Mouse (Mus musculus) lung, embryonic 15.5 days (tissue): ENCODE results near the gene Ubac2. TPM values are rescaled to one million over a fixed set of nuclear protein-coding genes. Genes with fewer than 3 reads are reported as not detected.

ENCODE experiments used
- ATAC-seq: fragments of 200-750 bp; cut with Nextera tagmentation; 2 replicates; pipeline ENCODE4 v1.8.0; 2017; ENCODE audit warnings: moderate number of reproducible peaks, borderline replicate concordance; ENCODE audit not compliant: low FRiP score, low TSS enrichment; ENCODE audit errors: extremely low read depth
- H3K27ac ChIP-seq: fragments of 300-500 bp; sonication (generic); 2 replicates; pipeline ENCODE4 v1.5.1; 2015; ENCODE audit warnings: moderate library complexity, mild to moderate bottlenecking, inconsistent platforms
- H3K27me3 ChIP-seq: fragments of 300-500 bp; sonication (generic); 2 replicates; pipeline ENCODE4 v1.6.1; 2015; ENCODE audit warnings: inconsistent platforms
- H3K36me3 ChIP-seq: fragments of 300-500 bp; sonication (generic); 2 replicates; pipeline ENCODE4 v1.6.1; 2015; ENCODE audit warnings: inconsistent platforms
- H3K4me1 ChIP-seq: fragments of 300-500 bp; sonication (generic); 2 replicates; pipeline ENCODE4 v1.6.1; 2015; ENCODE audit warnings: inconsistent platforms
- H3K4me2 ChIP-seq: fragments of 300-500 bp; sonication (generic); 2 replicates; pipeline ENCODE4 v1.6.1; 2015; ENCODE audit warnings: inconsistent platforms, mild to moderate bottlenecking, moderate library complexity
- H3K4me3 ChIP-seq: fragments of 300-500 bp; sonication (generic); 2 replicates; pipeline ENCODE4 v1.5.1; 2015; ENCODE audit warnings: mild to moderate bottlenecking, inconsistent platforms
- H3K9ac ChIP-seq: fragments of 300-500 bp; sonication (generic); 2 replicates; pipeline ENCODE4 v1.6.1; 2015; ENCODE audit warnings: inconsistent platforms
- H3K9me3 ChIP-seq: fragments of 300-500 bp; sonication (generic); 2 replicates; pipeline ENCODE4 v1.6.1; 2016; ENCODE audit warnings: inconsistent platforms
- WGBS: fragments of 180-500 bp; shearing (Covaris S2); methylation state at CpG from one replicate; pipeline ENCODE4 v1.1.7; 2015; 5-methylcytosine and 5-hydroxymethylcytosine counted together
- polyA plus RNA-seq: library from polyadenylated mRNA; unstranded; fragments of >200 nt; fragmentation: Nextera tagmentation; extraction: Ambion mirVana; gene quantifications from 2 replicates; pipeline ENCODE4 v1.2.1, GENCODE M21; 2015

Ubac2 gene
- polyA plus RNA-seq, 1 experiment from 2014 or later, result 60.4 TPM

DNA sequence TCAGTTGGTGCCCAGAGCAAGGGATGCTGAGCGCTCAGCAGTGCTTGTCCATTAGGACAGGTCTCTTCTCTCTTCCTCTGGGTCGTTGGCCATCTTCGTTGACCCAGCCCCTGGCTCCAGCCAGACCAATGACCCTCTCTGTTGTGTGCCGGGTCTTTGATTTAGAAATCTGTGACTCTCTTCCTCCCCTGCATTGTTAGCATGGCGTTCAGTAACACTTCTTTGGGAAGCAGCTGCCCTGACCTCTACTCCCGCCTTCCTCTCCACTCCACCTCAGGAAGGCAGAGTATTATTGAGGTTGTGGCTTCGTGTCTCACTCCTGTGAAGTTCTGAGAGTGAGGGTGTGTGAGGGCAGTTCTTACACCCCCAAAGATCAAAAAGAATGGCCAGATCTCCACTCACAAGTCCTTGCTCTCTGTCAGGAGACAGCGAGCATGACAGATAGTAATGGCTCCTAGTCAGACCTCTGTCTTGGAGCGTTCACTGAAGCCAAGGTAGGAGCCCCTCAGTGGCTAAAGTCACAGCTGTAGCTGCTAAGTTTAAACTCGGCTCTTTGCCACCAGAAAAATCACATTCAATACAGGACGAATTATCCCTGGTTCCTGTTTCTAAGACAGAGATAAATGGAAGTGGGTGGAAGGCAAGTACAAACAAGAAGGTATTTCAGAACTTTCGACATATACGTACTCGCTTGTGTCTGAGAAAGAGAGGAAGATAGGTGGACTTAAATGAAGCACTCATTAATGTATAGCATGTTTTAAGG is 83.9 kb downstream of the Ubac2 start:
- no peaks in the 10 kb centered on the region for H3K27me3 ChIP-seq
- H3K4me1 ChIP-seq, result peaks cover 26% of the 10 kb centered on the region
- 0 out of 2 replicates have a peak overlapping the region, but pooled peaks have one; percentile 11 for H3K4me2 ChIP-seq
- no peak overlapping the region for H3K4me3 ChIP-seq
- no peaks in the 10 kb centered on the region for H3K9me3 ChIP-seq
- no peaks in the 10 kb centered on the region for H3K36me3 ChIP-seq
- no peak overlapping the region for H3K9ac ChIP-seq
- 0 out of 2 replicates have a peak, but pooled peaks have one; percentile 19 for ATAC-seq
- peak overlapping the region; percentile 49 for H3K27ac ChIP-seq
- WGBS, result 52% methylated on average over 14 of the region's 14 CpGs

DNA sequence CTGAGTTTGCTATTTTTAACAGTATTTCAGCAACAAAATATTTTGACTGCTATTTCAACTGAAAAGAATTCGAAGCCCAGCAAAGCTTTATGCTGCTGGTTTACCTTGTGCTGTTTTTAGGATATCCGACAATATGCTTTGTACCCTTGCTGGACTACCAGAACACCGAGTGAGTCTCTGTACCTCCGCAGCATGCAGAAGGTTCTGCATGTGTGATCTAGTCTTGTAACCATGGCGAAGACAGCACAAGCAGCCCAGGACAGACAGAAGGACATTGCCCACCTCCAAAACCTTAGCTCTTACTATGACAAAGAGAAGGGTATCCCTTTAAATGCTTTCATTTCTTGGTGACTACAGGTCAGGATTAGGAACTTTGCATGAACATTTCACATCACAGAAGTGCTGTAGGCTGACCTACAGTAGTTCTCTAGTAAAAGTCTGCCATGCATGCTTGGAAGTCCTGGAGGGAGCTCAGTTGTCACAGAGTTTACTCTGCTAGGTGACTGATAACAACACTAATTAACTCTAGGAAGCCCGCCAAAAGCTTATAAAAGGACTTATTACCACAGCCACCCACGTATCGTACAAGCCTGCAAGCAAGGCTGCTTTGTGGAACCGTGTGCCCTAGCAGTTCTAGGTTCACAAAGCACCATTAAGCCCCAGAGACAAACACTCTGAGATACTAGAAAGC is 85.0 kb downstream of the Ubac2 start:
- Histone ChIP-seq H3K4me1 (peaks cover 26% of the 10 kb centered on the region), H3K27ac (0 out of 2 replicates have a peak overlapping the region, but pooled peaks have one; percentile 49), H3K9me3 (no peaks in the 10 kb centered on the region), H3K9ac (no peak overlapping the region), H3K4me2 (peak overlapping the region; percentile 42), H3K4me3 (0 out of 2 replicates have a peak overlapping the region, but pooled peaks have one; percentile 6), H3K27me3 (no peaks in the 10 kb centered on the region), H3K36me3 (no peaks in the 10 kb centered on the region)
- WGBS, result 49% methylated on average over 9 of the region's 9 CpGs
- 0 out of 2 replicates have a peak, but pooled peaks have one; percentile 37 for ATAC-seq

DNA sequence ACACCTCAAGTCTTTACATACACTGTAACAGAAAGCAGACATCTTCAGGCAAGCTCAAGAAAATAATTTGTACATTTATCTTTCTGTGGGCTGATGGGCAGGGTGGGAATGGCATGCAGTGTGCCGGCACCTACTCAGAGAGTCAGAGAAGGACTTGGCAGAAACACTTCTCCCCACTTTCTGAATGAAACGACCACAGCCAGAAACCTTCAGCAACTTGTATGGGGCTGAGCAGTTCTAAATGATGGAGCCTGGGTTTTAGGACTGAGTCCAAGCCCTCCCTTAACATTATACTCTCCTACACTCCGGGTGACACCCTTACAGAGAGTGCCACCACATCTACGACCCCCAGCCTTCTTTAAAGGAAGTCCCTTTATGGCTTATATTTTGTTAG is 85.5 kb downstream of the Ubac2 start:
- Histone ChIP-seq H3K4me1 (peaks cover 26% of the 10 kb centered on the region), H3K9ac (no peak overlapping the region)
- 24% methylated on average over 4 of the region's 4 CpGs for WGBS

DNA sequence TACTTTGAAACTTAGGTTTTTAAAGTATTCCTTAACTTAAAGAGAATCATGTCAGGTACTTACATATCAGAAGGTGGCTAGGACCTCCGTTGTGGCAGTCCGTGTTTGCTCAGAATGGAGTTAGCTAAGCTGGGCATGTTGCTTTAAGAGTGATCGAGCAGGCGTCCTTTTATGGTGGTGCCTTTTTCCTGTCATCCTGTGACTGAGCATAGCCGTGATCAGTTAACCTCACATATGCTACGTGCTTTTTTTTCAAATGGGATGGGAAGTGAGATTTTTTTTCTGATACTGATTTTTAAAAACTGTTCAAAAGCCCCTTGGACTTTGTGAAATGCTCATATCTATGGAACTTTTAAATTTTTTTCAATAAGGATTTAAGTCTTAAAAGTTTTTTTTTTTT is 86.6 kb downstream of the Ubac2 start, which contains the start of gene Gpr183:
TSS of gene Gpr183 (minus strand) at position 206 of the 400 bp plus-strand sequence.
- Histone ChIP-seq H3K27me3 (no peaks in the 10 kb centered on the region), H3K4me2 (peak within 1 kb of the TSS; percentile 42), H3K4me3 (0 out of 2 replicates have a peak within 1 kb of the TSS, but pooled peaks have one; percentile 6), H3K4me1 (peaks cover 26% of the 10 kb centered on the region), H3K9me3 (no peaks in the 10 kb centered on the region), H3K36me3 (no peaks in the 10 kb centered on the region), H3K27ac (peak within 1 kb of the TSS; percentile 24; the same call in 1 of the 2 replicates), H3K9ac (no peak within 1 kb of the TSS)
- no peak for ATAC-seq
- 26% methylated on average over 6 of the region's 6 CpGs for WGBS

More for the DNA sequence above, 85.5 kb downstream of the Ubac2 start:
- H3K27ac ChIP-seq, result peak overlapping the region; percentile 24; the same call in 1 of the 2 replicates
- no peaks in the 10 kb centered on the region for H3K36me3 ChIP-seq
- no peaks in the 10 kb centered on the region for H3K27me3 ChIP-seq
- 0 out of 2 replicates have a peak overlapping the region, but pooled peaks have one; percentile 6 for H3K4me3 ChIP-seq
- no peak for ATAC-seq
- H3K4me2 ChIP-seq, result peak overlapping the region; percentile 42
- no peaks in the 10 kb centered on the region for H3K9me3 ChIP-seq

DNA sequence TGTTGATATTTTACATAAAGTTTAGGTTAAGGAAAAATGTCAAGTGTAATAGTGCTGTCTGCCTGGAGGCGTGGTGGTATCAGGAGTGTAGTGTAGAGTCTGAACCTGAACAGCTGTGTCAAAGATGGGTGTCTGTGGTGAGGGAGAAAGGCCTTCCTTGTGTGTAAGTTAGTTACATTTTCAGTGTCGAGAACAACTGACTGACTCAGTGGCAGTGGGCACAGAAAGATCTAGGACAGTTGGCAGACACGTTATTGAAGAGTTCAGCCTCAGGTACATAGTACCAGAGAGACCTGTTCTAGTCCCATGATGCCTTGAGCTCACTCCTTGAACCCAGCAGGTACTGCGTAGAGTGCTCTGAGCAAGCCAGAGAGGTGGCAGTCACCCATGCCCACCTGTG is 87.0 kb downstream of the Ubac2 start:
- no peaks in the 10 kb centered on the region for H3K27me3 ChIP-seq
- no peak overlapping the region for H3K27ac ChIP-seq
- ATAC-seq, result no peak
- 81% methylated on average over 4 of the region's 4 CpGs for WGBS
- no peak overlapping the region for H3K4me2 ChIP-seq
- no peaks in the 10 kb centered on the region for H3K36me3 ChIP-seq
- H3K9ac ChIP-seq, result no peak overlapping the region
- no peak overlapping the region for H3K4me3 ChIP-seq
- no peaks in the 10 kb centered on the region for H3K9me3 ChIP-seq
- peaks cover 26% of the 10 kb centered on the region for H3K4me1 ChIP-seq

DNA sequence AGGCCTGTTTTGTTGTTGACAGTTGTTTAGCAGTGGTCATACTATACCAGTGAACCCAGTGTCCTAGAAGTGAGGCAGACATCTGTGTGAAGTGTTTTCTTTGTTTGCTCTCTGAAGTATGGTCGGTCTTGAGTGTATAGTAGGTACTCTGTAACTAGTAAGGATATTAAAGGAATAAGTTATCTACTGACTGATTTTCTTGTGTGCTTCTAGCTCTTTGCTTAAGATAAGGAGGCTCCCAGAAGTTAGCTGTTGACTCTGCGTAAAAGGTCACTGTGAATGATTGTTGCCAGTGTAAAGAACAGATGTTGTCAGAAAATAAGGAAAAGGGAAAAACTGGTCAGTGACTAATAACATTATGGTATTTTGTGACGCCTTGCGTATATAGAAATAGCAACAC is 88.7 kb downstream of the Ubac2 start:
- H3K9me3 ChIP-seq, result no peaks in the 10 kb centered on the region
- no peaks in the 10 kb centered on the region for H3K27me3 ChIP-seq
- 64% methylated on average over 4 of the region's 4 CpGs for WGBS
- H3K4me1 ChIP-seq, result peaks cover 17% of the 10 kb centered on the region
- no peak overlapping the region for H3K9ac ChIP-seq
- no peak overlapping the region for H3K4me2 ChIP-seq
- no peaks in the 10 kb centered on the region for H3K36me3 ChIP-seq
- no peak for ATAC-seq
- no peak overlapping the region for H3K4me3 ChIP-seq
- no peak overlapping the region for H3K27ac ChIP-seq

DNA sequence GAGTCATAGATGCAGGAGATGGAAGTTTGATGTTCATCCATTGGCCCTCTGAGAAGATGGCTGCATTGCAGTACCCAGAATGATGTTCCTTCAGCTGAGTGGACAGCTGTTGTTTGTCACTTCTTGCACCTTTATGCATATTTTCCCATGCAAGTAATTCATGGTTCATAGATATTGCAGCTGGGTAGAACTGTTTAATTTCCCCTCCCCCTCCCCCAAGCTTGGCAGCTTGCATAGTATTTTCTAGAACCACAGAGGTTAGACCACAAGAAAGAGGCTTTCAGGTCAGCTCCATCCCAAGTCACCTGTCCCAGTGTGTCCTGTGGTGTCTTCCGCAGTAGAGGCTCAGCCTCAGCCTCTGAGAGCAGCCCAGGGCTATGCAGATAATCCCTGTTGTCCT is 92.0 kb downstream of the Ubac2 start:
- Histone ChIP-seq H3K9ac (no peak overlapping the region), H3K4me1 (peaks cover 3% of the 10 kb centered on the region; the same call in 1 of the 2 replicates), H3K27ac (no peak overlapping the region), H3K4me3 (no peak overlapping the region), H3K36me3 (peaks cover 2% of the 10 kb centered on the region; the same call in 1 of the 2 replicates), H3K4me2 (no peak overlapping the region), H3K27me3 (no peaks in the 10 kb centered on the region), H3K9me3 (no peaks in the 10 kb centered on the region)
- 92% methylated on average over 1 of the region's 1 CpGs for WGBS
- no peak for ATAC-seq

DNA sequence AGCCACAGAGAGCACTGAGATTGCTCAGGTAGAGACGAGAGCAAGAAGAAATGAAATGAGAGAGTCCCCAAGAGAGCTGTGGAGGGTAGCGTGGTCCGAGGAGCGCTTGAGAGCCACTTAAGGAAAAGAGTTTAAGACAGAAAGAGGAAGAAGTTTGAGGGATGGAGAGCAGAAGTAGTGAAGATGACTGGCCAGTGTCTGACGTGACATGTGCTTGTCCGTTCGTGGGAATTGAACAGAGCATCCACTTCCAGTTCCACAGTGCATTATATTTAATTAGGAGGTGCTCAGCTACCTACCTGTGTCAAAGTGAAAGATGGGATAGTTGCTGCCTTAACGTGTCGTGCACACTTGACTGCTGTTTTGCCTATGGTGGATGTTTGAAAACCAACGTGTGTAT is 94.7 kb downstream of the Ubac2 start:
- Histone ChIP-seq H3K4me2 (no peak overlapping the region), H3K36me3 (peaks cover 2% of the 10 kb centered on the region; the same call in 1 of the 2 replicates), H3K9me3 (no peaks in the 10 kb centered on the region), H3K4me1 (no peaks in the 10 kb centered on the region), H3K4me3 (no peak overlapping the region), H3K9ac (no peak overlapping the region), H3K27ac (no peak overlapping the region), H3K27me3 (no peaks in the 10 kb centered on the region)
- no peak for ATAC-seq
- 80% methylated on average over 10 of the region's 10 CpGs for WGBS

DNA sequence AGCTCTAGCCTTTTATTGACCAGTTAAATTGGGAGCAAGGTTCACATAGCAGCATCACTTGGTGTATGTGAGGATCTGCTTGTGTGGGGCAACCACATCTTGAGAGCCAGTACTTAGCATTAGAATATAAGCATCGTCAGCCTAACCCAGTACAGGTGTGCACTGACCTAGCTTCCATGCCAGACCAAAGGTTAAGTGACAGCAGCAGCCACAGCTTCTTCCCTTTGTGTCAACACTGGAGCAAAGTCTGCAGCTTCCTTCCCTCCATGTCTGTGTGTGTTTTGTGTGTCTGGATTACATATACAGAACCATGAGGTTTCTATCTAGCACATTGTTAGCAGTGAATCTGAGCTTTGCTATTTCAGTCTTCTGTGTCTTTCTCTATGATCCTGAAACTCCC is 103.1 kb downstream of the Ubac2 start:
- peaks cover 11% of the 10 kb centered on the region; the same call in 1 of the 2 replicates for H3K4me1 ChIP-seq
- no peak overlapping the region for H3K4me2 ChIP-seq
- no peak overlapping the region for H3K9ac ChIP-seq
- H3K36me3 ChIP-seq, result no peaks in the 10 kb centered on the region
- no peak overlapping the region for H3K4me3 ChIP-seq
- H3K27me3 ChIP-seq, result no peaks in the 10 kb centered on the region
- ATAC-seq, result no peak
- H3K9me3 ChIP-seq, result no peaks in the 10 kb centered on the region
- no peak overlapping the region for H3K27ac ChIP-seq
- 71% methylated on average over 1 of the region's 1 CpGs for WGBS

DNA sequence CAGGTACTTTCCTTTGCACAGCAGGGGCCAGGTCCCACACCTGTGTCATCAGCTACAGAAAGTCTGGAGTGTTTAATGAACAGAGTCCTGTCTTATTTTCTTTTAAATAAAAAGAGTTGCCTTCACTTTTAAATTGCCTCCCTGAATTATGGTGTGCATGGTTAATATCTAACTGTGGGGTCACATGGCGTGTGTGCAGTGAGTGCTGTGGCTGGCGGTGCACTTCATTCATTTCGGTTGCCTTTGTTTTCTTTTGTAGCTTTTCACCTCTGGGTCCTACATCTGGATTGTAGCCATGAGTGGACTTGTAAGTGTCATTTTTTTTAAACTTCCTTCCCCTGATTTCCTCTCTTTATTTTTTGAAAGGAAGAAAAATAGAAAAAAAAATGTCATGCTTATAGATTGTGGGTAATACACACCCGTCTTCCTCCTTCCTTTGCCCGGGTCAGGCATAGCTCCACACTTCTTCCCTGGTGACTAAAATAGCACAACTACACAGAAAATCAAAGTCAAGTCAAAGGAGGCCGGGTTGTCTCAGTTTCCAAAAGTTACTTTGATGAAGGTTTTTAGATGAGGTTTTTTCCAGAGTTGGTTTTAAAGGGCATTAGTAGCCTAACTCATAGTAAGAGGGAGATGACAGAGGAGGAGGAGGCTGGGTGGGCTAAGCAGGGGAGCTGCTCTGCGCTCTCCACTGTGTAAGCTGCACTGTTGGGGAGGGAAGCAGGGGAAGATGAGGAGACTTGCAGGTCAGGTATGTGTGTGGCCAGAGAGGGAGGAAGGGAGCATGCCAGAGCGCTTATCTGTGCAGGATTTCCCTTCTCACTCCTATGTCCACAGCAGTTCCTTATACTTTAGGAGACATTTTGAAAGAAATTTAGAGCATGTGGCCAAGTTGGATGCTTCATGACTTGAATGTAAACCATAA is 104.9 kb downstream of the Ubac2 start:
- ATAC-seq, result no peak; the same call in 1 of the 2 replicates
- H3K9ac ChIP-seq, result no peak overlapping the region
- H3K4me3 ChIP-seq, result no peak overlapping the region
- WGBS, result 30% methylated on average over 8 of the region's 8 CpGs
- peaks cover 11% of the 10 kb centered on the region; the same call in 1 of the 2 replicates for H3K4me1 ChIP-seq
- no peaks in the 10 kb centered on the region for H3K36me3 ChIP-seq
- H3K27ac ChIP-seq, result peak overlapping the region; percentile 65
- no peaks in the 10 kb centered on the region for H3K27me3 ChIP-seq
- no peak overlapping the region for H3K4me2 ChIP-seq
- no peaks in the 10 kb centered on the region for H3K9me3 ChIP-seq

DNA sequence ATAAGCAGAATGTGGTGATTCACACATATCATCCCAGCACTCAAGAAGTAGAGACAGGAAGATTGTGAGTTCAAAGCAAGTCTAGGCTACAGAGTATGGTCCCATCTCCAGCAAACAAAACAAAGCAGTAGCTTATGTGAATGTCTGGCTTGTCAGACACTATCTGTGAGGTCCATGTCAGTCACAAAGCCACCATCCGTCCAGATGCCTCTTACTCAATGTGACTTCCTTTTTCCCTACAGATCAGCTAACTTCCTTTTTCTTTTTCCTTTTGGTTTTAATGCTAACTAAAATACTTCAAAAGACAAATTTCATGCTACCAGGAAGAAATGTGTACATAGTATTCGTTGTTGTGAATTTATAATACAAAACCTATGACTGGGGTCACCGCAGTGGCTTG is 107.1 kb downstream of the Ubac2 start:
- 70% methylated on average over 3 of the region's 3 CpGs for WGBS
- no peak for ATAC-seq
- peak overlapping the region; percentile 51 for H3K27ac ChIP-seq

More for the DNA sequence above, 107.1 kb downstream of the Ubac2 start:
- no peak overlapping the region for H3K4me3 ChIP-seq
- no peaks in the 10 kb centered on the region for H3K27me3 ChIP-seq
- no peaks in the 10 kb centered on the region for H3K36me3 ChIP-seq
- H3K4me1 ChIP-seq, result peaks cover 11% of the 10 kb centered on the region; the same call in 1 of the 2 replicates
- H3K4me2 ChIP-seq, result no peak overlapping the region
- H3K9ac ChIP-seq, result no peak overlapping the region
- H3K9me3 ChIP-seq, result no peaks in the 10 kb centered on the region
